Mouse (Mus musculus) urinary bladder, adult 18-20 months (tissue): ENCODE results near the gene Dnajb11.

ENCODE experiments used
- DNase-seq, 2 experiments: peaks; one replicate each; pipeline ENCODE4 v3.0.0; 2022; ENCODE audit warnings: low spot score in 2 of 2, mixed read lengths in 2 of 2

The Dnajb11 gene

DNA sequence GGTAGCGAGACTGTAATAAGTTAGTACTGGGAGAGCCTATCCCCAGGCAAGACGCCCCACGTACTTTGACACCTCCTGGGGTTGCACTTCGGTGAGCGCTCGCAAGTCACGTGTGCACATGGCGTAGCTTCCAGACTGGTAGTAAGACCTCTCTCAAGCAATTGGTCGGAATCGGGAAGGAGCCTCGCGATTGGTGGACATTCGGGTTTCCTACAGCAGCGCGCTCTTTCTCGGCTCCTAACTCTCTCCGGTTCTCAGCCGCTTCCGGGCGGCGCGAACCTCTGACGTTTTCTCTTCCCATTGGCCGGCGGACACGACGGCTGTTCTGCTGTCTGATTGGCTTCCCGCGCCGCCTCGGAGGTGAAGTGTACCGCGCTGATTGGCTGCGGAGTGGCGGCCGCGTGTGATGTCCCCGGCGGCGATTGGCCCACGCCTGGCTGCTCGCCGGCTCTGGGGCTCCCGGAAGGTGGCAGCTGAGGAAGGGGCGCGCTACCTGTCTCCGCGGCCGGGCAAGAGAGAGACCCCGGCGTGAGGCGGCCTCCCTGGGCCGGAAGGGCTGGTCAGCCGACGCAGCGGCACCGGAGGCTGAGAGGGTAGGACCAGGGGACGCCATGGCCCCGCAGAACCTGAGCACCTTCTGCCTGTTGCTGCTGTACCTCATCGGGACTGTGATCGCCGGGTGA lies at the start of gene Dnajb11, which contains the start of gene Tbccd1:
Dnajb11 (plus strand) TSS at position 415 of the 683 bp plus-strand sequence.
Tbccd1 (minus strand) TSS at position 239 of the 683 bp plus-strand sequence.
- peak; percentile 92 to 97 for DNase-seq

DNA sequence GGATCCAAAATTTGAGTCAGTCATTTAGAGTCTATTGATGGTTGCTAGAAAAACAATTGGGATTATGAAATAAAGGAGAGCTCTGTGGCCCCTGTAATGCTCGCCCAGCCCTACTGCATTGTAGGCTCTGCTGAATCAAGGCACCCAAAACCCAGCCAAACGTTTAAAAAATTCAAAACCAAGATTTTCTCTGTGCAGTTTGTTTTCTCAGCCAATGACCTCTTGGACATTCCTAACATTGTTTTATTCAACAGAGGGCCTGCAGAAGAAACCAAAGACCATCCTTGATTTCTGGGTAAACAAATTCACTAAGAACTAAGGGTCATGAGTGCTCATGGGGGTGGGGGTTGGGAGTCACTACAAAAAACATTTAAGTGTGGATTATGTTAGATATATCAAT lies 46.2 kb upstream of the Dnajb11 start, which contains the start of gene Crygs:
Crygs (minus strand) TSS at position 101 of the 400 bp plus-strand sequence.
- no peak for DNase-seq

DNA sequence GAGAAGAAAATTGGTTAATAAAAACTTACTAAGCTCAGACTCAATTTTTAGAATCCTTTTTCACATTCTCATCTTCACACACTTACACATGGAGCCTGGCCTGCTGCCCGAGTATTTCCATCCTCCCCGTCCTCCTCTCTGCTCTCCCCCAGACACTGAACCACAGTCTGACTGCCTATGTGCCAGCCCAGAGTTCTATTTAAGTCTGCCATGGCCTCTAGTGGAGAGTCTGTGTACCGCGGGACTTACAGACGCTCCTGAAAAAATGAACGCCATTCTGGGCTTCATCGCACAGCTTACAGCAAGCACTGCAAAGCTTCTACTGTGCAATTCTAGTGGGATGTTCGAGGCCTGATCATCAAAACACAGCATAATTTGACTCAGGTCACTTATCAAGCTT lies 36.9 kb upstream of the Dnajb11 start:
- no peak for DNase-seq

DNA sequence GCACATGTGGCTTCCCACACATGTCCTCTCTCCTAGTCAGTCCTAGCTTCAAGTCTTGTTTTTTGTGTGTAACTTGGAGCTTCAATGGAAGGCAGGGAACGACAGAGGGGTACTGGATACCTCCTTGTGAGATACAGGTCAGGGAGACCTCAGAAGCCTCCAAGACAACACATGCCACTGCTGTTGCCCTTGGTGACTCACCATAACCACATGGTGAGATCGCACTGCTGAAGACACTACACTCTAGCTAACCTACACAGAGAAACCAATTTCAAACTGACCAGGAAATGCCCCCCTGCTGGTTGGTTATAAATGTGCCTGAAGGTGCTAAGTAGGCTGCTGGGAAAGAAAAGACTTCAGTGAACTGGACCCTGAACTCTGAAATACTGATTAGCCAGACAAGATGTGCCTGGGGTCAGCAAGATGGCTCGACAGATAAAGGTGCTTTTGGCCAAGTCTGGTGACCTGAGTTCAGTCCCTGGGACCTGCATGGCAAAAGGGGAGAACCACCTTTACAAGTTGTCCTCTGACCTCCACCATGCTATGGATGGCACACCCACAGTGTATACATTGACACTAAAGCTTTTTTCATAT lies 24.6 kb upstream of the Dnajb11 start:
- DNase-seq, result no peak

DNA sequence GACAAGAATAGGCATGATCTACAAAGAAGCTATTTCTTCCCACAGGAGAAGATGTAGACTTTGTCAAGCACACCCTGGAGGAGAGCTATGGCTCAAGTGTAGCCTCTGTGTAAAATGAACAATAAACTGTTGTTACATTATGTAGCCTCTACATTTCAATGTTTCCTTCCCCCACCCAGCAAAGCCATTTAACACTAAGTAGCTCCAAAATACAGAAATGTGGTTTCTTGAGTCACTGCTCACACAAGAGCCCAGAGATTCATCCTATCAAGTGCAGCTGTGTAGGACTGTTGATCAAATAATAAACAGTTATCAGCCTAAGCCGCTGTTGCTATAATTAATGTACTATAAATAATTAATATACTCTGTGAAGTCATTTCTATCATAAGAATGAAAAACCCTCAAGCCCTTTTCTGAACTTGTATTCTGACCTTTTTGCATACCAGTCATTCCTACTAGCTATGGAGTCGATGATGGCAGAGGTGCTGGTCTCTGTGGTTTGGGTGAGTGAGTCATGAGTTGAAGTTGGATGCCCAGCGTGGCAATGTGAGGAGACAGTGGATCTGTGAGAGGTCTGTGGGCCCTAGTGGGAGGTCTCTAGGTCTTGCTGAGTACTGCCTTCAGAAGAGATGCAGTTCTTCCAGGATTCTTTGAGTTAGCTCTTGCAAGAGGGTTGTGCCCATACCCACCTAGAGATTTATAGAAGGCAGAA lies 18.3 kb upstream of the Dnajb11 start:
- no peak for DNase-seq

DNA sequence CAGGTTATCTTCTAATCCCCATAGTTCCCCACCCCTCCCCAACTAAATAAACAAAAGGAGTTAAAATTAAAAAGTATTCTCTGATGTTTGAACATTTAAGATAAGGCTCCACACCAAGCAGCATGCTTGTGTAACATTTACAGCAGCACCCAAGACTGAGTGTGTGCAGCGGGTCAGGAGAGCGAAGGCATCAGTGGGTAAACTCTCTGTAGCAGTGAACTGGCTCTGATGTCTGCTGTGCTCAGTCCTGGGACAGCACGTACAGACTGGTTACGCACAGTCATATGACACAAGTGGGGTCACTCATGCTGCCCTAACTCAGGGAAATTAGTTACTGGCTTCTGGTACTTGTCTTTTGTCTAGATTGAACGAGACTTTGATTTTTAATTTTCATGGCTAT lies 14.8 kb upstream of the Dnajb11 start:
- DNase-seq, result no peak

DNA sequence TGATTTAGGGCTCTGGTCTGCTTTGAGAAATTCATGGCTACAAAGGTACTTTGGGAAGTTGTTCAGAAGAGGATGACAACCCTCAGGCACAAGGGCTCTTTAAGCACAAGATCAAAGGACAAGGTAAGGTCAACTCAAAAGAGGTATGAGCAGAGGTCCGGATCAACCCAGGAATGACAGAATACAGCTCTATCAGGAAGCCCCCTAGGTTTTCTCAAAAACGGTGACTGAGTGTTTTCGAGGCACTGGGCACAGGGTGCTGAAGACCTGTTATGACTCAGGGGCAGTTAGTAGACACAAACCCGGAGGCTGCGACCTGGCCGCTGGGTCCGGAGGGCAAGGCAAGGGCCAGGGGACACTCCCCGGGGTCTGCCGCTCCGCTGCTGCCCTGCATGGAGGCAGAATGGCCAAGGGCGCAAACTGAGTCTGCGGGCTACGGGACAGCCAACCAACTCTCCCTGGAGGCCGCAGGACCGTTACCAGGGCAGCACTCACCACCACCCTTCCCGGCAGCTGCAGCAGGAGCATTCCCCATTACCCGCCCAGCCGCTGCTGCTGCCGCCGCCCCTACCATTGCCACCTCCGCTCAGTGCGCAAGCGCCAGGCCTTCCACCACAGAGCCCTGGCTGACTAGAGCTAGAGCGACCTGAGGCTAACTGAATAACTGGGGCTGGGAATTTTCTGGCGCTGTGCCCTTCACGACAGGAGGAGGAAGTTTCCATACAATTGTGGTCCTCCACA lies 13.4 kb upstream of the Dnajb11 start:
- peak; percentile 55 to 61 for DNase-seq

DNA sequence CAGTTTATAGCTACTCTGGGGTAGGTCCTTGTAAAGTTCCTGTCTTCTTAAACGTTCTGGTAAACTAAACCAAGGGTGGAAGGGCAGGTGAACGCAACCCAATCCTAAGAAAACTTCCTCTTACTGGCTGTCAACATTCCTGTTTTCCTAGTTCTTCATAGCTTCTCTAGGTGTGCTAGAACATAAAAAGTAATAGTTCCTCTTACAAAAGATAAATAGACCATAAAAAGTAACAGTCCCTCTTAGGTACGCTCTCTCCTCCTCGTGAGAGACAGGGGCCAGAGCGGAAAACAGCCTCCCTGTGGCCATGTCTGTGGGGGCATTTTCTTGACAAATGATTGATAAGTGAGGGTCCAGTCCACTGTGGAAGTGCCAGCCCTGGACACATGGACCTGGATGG lies 12.8 kb upstream of the Dnajb11 start:
- no peak for DNase-seq

DNA sequence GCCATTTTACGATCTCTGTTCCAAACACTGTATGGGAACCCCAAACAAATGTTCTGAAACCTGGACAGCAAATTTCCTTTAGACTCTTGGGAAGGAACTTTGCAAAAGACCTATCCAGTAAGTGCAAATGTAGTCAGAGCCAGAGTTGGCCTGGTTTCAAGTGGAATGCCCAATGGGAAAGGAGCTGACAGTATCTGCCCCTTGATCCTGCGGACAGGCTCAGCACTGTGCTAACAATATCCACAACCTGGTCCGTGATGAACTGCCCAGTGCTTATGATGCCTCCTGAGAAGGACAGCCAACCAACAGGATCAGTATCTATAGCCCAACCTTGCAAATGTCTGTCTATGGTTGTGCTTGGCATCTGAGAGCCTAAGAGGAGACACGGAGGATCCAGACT lies 12.2 kb upstream of the Dnajb11 start:
- DNase-seq, result no peak

DNA sequence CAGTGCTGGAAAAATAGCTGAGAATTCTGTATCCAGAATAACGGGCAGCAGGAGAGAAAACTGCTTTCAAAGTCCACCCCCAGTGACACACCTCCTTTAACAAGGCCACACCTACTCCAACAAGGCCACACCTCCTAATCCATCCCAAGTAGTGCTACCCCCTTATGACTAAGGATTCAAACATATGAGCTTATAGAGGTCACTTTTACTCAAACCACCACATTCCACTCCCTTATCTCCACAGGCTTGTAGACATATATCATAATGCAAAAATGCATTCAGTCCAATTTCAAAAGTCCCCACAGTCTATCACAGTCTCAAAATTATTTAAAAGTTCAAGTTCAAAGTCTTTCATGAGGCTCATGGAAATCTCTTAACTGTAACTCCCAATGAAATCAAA lies 10.0 kb upstream of the Dnajb11 start:
- DNase-seq, result no peak

DNA sequence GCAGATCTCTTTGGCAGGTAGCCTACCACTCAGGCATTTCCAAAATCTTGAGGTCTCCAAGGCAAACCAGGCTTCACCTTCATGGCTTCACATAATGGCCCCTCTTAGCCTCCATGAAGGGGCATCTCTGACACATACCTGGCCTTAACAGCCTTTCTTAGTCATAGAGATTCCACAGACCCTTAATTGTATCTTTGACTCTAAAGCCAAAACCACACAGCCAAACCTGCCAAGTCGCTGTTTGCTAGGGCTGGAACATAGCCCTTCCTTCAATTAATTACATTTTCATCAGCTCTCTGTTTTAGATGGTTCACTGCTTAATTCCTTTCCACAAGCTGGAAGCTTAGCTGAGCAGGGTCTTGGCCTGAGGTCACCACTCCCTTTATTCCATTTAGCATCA lies 9.3 kb upstream of the Dnajb11 start:
- no peak for DNase-seq

DNA sequence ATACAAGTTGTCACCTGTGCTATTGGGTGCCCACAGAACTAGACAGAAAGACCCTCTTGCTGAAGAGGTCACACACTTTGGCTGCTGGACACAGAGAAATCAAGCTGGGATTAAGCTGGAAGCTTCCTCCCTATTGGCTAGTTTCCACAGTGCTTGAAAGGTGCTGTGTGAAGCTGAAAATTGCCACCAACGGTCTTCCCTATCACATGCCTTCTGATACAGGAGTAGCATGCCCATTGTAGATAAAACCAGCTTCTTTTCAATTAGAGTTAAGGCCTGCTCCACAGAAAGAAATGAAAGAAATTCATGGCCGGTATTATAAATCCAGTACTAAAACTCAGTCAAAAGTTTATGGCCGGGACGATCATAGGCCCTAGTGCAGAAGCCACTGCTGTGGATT lies 4.9 kb upstream of the Dnajb11 start:
- DNase-seq, result no peak

DNA sequence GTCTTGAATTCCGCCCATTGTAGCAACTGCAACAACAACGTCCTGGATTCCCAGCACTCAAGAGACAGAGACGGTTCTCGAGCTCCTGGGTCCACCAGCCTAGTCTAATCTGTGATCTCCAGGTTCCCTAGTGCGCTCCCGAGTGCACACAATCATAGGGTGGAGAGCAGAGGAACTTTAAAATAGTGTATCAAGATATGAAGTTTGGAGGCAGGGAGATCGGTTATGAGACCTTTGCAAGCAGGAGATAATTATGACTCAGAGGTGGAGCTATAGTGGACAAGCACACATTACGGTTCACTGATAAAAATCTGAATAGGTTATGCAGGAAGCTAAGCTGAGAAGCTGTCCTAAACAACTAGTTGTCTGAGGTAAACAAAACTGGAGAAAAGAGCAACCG lies 872 bp upstream of the Dnajb11 start:
- no peak for DNase-seq

DNA sequence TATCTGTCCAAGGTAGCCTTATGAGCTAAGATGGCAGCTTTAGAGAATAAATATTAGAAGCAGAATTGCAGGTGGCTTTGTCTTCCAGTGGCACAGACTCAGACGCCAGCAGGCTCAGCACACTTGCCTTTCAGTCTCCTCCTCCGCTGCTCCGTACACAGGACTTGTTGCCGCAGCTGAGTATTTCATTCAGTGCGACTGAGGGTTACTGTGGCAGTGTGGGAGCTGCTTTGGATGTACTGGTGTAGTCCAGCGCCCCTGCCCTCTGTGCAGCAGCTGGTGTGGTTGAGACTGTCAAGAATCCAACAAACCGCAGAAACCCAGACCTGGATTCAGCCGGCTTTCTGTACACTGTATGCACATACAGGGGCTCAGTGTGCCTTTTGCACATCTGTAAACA lies 14.8 kb downstream of the Dnajb11 start:
- no peak for DNase-seq

DNA sequence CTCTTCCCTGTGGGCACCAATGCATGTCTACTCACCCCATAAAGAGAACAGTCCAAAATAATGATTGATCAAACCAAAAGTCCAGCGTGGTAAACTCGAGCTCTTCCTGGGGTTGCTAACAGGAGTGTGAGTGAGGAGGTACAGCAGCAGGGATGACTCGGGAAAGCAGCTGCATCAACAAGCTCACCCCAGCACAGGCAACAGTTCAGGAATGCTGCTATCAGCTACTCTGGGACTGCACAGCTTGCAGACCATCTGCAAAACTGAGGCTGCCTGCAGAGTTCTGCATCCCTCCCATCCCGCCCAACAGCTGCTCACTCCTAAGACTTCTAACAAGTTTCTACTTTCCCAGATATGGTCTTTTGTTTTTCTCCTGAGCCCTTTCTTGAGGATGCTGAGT lies 15.7 kb downstream of the Dnajb11 start:
- no peak for DNase-seq

DNA sequence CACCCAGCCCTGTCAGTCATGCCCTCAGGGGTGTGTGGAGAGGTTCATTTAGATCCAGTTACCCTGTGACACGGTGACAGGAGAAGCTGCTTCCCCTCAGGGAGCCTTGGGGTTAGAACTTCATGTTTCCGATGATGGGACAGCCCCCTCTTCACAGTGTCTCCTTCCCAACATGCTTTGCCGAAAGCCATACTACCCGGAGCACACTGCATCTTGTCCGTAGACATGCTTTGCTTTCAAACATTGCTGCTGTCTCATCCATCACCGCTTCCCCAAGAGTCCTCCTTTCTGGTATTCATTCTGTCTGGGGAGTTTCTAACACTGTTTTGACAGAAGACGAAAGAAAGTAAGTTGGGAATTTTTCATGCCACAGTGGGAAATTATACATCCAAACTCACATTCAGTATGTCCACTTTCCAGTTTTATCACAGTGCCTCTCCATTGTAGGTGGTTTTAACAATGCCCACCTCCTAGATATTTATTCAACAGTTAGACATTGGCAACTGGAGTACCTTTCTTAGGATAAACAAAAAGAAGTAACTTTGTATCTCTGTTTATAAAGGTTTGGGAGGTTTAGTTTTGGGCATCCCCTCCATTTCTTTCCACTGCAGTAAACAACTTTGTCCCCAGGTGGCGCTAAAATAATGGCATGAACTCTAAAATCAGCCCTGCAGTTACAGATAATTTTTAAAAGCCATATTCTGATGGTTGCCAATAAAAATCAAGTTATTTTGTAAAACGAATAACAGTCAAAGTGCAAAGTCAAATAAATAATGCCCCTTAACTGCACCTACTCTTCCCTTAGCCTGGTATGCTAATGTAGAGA lies 18.8 kb downstream of the Dnajb11 start:
- DNase-seq, result peak in 1 of 2 experiments; percentile 6

DNA sequence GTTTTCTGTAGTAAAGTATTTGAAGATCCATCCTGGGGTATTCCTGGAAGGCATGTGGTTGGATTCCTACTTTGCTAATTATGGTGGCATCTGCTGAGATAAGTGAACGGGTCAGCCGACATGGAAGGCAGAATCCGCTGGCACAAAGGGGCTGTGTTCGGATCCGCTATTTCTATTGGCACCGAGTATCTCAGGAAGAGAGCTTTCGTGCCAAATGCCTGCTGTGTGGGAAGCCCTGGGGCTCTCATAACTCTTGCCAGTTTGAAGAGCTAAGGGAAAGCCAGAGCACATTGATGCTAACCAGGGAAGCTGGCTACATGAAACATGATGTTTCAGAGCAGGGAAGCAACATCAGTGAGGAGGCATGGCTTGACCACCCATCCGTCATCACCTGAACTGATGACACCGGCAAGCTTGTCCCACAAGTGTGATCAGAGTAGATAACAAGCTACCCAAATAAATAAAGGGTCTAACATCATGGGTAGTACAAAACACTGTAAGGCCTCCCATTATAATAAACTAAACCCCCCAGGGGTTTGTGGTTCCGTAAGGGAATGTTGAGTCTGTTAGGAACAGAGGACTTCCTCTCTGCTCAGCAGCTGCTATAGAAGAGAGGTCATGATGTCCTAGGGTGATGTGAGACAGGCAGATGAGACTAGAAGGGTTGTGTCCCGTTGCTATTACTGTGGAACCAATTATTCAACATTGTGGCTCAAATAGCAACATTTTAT lies 20.2 kb downstream of the Dnajb11 start:
- no peak for DNase-seq

DNA sequence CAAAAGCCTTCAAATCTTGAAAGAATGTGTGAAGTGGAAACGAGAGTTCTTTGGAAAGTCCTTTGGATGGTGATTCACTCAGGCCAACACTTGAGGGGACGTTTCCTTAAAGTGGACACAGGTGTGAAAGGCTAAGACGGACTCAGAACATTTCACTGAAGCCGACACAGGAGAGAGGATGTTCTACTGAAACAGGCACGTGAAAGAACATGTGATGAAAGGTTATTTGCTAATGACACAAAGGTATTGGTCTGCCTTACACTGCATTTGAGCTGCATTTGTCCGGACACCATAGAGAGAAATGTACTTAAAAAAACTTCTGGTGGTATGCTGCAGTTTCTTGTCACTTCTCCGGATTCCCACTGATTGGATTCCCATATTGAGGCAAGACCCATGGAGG lies 21.1 kb downstream of the Dnajb11 start:
- no peak for DNase-seq

DNA sequence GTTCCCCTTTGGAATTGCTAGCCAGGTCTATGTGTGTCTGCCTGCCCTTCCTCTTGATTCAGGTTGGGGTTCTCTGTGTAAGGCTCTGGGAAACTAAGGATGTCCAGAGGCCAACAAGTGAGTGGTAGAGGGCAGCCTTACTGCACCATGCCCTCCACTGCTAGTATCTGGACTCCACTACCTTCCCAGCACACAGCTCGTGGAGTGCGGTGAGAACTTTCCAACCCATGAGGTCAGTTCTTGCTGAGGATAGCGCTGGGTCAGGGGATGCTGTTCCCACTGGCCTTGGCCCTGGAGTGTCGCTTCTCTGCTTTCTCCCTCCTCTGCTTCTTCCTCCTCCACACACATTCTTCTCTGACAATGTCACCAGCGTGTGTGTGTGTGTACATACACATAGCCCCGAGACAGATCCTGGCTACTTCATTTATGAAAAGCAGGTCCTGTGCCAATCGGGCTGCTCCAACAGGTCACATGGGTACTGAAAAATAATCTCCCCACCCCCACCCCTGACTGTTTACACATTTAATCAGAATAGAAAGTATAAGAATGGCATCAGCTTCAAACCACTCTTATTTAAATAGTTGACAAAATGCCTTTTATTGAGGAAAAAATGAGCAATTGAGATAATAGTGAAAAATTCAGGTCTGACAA lies 22.4 kb downstream of the Dnajb11 start:
- no peak for DNase-seq

DNA sequence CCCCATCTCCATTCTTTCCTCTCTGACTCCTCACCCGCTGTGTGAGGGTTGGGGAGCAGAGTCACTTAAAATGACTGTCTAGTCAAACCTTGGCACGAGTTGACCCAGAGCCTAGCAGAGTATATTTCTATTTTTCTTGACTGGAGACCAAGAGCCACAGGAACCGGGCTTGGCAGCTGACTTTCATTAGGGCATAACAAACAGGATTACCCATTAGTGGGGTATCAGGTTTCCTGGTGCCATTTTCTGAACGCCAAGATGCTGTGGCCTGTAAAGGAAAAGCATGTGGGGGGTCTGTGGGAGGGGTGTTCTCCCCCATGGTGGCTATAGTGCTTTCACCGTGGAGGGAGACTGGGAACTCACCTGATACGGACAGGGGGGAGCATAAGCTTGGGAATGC lies 23.3 kb downstream of the Dnajb11 start:
- no peak for DNase-seq
